Mouse (Mus musculus) heart, postnatal 0 days (tissue): Measurements from ENCODE around the gene Selenoo.

Experiments
- CTCF ChIP-seq: IDR thresholded peaks from 2 replicates; pipeline ENCODE4 v1.5.1; 2016; ENCODE audit warnings: antibody characterized with exemption, control low read depth, low read depth
- EP300 ChIP-seq: IDR thresholded peaks from 2 replicates; pipeline ENCODE4 v1.6.1; 2016; ENCODE audit warnings: antibody characterized with exemption, low read depth

- TF ChIP-seq CTCF (no peak), EP300 (no peak)
Observed at GRCm38 (mm10) chr15:89144965-89145364, 56.1 kb downstream of the Selenoo start.
